Mouse (Mus musculus) macrophage (primary cell): ENCODE data around the gene H2-Aa. TPM values are rescaled to one million over a fixed set of nuclear protein-coding genes. Genes with fewer than 3 reads are reported as not detected.

Experiments used
- H3K27ac ChIP-seq: fragments of 350-480 bp; formaldehyde crosslinking; 2 replicates; pipeline ENCODE4 v1.9.0; 2021
- H3K36me3 ChIP-seq: fragments of 350-480 bp; formaldehyde crosslinking; 2 replicates; pipeline ENCODE4 v1.9.0; 2021; ENCODE audit errors: inconsistent target
- H3K4me3 ChIP-seq: fragments of 350-480 bp; formaldehyde crosslinking; 2 replicates; pipeline ENCODE4 v1.9.0; 2021; ENCODE audit errors: inconsistent target
- H3K79me2 ChIP-seq: fragments of 350-480 bp; formaldehyde crosslinking; 2 replicates; pipeline ENCODE4 v1.9.0; 2021; ENCODE audit errors: inconsistent target
- WGBS: methylation state at CpG from one replicate; pipeline ENCODE4 v1.1.7; 2026; ENCODE audit warnings: inconsistent platforms; ENCODE audit not compliant: missing documents; 5-methylcytosine and 5-hydroxymethylcytosine counted together
- polyA plus RNA-seq: library from polyadenylated mRNA; stranded (reverse); fragments of 250-400 nt; gene quantifications from 3 replicates; pipeline ENCODE4 v1.2.4, GENCODE M21; 2018; ENCODE audit warnings: inconsistent platforms

The H2-Aa gene
- polyA plus RNA-seq, 1 experiment from 2014 or later: 116 TPM

DNA sequence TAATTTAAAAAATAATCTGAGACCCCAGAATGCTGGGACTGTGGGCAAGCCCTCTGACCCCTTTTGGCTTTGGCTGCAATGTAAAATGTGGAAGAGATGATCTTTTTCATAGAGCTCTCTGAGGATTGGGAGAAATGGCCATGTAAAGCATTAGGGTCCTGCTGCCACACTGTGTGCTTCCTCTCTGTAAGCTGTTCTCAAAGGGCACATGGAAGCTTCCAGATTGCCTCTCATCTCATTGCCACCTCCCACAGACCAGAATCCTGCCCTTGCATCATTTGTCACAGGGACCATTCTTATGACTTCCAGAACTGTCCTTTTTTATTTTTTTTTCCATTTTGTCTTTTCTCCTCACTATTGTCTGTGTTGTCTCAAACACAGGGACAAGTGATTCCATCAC lies 19.6 kb upstream of the H2-Aa start:
- no peaks in the 10 kb centered on the region for H3K36me3 ChIP-seq
- H3K79me2 ChIP-seq: no peaks in the 10 kb centered on the region
- H3K4me3 ChIP-seq: no peak overlapping the region
- no peak overlapping the region for H3K27ac ChIP-seq

DNA sequence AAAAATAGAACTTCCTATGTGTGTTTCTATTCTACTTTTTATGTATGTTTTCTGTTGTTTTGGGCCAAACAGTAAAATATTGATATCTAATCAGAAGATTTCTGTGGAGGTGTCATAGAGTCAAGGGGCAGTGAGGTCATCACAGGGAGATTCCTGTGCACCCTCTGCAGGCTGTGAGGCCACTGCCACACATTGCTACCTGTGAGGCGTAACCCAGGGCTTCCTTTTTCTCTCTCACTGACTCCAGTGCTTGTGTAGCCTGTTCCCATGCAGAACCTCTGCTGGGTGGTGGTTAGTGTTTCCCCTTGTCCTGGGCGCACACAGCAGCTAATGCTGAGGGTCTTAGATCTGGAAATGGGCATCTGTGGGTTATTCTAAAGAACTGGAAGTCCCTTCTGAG lies 18.8 kb upstream of the H2-Aa start:
- Histone ChIP-seq H3K4me3 (no peak overlapping the region), H3K27ac (no peak overlapping the region), H3K79me2 (no peaks in the 10 kb centered on the region), H3K36me3 (no peaks in the 10 kb centered on the region)
- 88% methylated on average over 2 of the region's 2 CpGs for WGBS

DNA sequence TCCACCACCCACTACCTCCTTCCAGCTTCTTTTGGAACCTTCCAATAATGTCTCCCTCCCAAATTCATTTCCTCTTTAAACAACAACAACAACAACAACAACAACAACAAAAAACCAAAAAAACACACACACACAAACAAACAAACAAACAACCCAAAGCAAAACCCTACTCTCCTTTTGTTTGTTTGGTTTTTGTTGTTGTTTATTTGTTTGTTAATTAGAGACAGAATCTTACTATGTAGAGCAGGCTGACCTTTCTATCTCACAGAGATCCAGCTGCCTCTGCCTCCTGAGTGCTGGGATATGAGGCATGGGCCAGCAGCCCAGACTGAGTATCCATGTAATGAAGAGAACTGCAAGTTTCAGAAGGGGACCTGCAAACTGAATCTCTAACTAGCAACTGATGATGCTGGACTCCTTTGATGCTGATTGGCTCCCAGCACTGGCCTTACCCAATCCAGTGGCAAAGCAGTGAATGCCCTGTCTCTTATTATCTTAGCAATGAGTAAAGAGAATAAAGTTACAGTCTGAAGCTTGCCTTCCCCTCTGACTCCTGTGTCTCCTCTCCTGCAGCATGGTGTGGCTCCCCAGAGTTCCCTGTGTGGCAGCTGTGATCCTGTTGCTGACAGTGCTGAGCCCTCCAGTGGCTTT lies 17.9 kb upstream of the H2-Aa start, which contains the start of gene H2-Eb1:
Gene H2-Eb1, plus strand, starts transcription at position 488 of the 651 bp plus-strand sequence.
- Histone ChIP-seq H3K79me2 (no peaks in the 10 kb centered on the region), H3K27ac (no peak within 1 kb of the TSS), H3K4me3 (no peak within 1 kb of the TSS), H3K36me3 (no peaks in the 10 kb centered on the region)

DNA sequence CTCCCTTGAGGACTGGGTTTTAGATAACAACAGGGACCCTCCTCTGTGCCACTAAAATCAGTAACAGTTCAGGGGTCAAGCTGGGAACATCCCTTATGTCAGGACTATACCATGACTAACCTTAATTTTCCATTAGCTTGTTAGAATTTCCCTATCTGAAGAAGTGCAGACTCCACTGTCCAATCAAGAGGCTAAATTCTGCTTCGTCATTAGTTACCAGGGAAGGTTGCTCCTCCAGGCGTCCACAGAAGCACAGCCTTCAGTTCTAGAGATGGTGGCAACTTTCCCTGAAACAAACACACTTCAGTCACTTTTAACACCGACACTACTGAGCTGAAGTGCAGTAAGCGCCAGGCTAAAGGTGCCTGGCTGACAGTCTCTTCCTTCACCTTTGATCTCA lies 17.1 kb upstream of the H2-Aa start:
- WGBS: 34% methylated on average over 4 of the region's 4 CpGs
- H3K36me3 ChIP-seq: no peaks in the 10 kb centered on the region
- no peaks in the 10 kb centered on the region for H3K79me2 ChIP-seq
- no peak overlapping the region for H3K4me3 ChIP-seq
- no peak overlapping the region for H3K27ac ChIP-seq

DNA sequence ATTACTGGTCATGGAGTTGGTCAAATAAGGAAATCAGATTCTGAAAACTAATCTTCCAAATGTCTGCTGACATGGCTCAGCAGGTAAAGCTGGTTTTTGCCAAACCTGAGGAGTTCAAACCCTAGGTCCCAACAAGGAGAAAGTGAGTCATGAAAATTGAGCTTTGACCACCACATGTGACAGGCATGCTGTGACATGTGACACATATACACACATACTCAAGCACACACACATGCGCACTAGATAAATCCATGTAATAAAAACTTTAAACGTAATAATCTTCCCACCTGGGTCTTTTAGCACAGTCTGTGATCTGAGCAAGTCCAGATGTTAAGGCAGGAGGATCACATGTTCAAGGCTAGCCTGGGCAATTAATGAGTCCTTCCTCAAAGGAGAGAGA lies 16.2 kb upstream of the H2-Aa start:
- Histone ChIP-seq H3K4me3 (no peak overlapping the region), H3K27ac (no peak overlapping the region), H3K79me2 (no peaks in the 10 kb centered on the region), H3K36me3 (no peaks in the 10 kb centered on the region)
- 80% methylated on average over 1 of the region's 2 CpGs for WGBS

DNA sequence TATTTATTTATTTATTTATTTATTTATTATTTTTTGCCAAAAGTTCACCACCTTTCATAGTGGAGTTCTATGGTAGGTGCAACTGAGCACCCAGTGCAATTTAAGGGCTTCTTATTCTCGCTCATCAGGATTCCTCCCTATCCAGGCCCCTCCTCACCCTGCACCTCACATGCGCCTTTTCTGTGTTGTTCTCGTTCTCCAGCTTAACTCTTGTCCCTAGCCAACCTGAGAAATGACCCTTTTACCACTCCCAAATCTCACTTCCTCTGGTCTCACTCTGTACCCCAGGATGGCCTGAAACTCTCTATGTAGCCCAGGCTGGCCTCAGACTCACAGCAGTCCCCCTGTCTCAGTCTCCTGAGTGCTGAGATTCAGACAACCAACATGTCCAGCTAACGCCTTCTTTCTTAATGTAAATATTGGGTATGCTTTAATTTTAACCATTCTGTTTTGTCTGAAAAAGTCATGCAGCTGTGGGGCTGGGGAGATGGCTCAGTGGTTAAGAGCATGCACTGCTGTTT lies 14.1 kb upstream of the H2-Aa start:
- no peak overlapping the region for H3K27ac ChIP-seq
- WGBS: 94% methylated on average over 4 of the region's 4 CpGs
- no peaks in the 10 kb centered on the region for H3K36me3 ChIP-seq
- H3K4me3 ChIP-seq: no peak overlapping the region
- no peaks in the 10 kb centered on the region for H3K79me2 ChIP-seq

DNA sequence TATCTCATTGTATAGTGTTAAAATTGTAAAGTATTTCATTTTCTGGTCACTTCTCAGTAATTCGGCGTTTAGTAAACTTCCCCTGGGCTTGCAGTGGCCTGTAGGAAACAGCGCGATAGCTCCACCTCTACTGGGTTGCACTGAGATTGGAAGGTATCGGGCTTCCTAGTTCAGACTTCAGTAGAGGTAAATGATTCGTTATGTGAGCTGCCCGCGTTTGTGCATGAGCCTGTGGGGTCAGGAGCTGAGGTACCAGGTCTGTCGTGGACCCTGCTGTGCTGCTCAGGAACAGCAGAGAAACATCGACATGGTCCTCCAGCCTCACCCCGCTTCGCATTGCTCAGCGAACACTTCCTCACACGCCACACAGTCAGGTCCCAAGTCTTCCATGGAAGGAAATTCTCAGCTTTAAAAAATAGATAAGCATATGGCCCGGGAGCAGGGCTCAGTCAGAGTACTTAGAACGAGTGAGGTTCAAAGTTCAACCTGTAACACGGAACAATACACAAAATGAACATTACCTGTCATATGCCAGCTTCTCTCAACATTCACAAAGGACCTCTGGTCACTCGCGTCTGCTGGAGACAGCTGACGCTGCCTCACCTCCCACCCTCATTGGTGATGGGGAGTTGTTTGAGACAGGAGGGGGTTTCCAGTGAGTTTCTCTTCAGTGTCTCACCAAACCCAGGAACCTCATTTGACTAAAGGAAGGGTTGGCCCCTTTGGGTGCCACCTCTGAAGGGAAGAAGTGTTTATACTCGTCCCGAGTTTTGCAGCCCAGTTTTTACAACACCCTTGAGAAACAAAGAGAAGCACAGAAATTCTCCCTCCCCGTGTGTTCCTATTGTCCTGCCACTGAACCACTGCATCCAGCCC lies 13.3 kb upstream of the H2-Aa start:
- Histone ChIP-seq H3K27ac (no peak overlapping the region), H3K79me2 (no peaks in the 10 kb centered on the region), H3K4me3 (no peak overlapping the region), H3K36me3 (no peaks in the 10 kb centered on the region)
- 86% methylated on average over 23 of the region's 23 CpGs for WGBS

DNA sequence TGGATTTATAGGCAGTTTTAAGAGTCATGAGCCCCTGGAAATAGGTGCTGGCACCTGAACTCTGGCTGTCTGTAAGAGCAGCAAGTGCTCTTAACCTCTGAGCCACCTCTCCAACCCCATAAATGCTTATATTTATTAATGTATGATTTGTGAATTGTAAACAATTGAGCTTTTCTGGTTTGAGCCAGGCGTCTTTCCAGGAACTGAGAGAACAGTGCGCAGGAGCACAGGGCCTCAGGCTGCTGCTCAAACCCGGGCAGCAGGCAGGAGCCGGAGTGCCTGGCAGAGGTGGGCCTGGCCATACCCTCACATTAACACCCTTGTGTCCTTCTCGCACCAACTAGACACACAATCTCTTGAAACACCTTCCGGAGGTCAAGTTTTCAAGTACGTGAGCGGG lies 12.4 kb upstream of the H2-Aa start:
- Histone ChIP-seq H3K4me3 (no peak overlapping the region), H3K36me3 (no peaks in the 10 kb centered on the region), H3K27ac (no peak overlapping the region), H3K79me2 (no peaks in the 10 kb centered on the region)
- WGBS: 92% methylated on average over 6 of the region's 8 CpGs

DNA sequence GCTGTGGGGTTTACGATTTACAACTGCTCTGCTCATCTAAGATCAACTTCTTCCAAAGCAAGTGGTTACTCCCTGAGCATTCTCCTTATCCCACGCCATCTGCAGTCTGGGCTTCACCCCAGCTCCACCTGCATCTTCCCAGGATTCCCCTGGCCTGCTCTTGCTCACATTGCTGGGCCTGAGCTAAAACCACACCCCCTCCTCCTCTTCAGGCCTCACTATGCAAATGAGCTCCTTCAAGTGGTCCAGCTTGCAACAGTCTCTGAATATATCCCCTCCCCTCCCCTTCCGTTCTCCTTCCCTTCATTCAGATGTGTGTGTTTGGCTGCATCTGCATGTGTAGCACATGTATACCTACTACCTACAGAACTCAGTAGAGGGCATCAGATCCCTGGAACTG lies 11.7 kb upstream of the H2-Aa start:
- WGBS: 92% methylated on average over 2 of the region's 3 CpGs
- no peaks in the 10 kb centered on the region for H3K36me3 ChIP-seq
- no peak overlapping the region for H3K27ac ChIP-seq
- H3K4me3 ChIP-seq: no peak overlapping the region
- no peaks in the 10 kb centered on the region for H3K79me2 ChIP-seq

DNA sequence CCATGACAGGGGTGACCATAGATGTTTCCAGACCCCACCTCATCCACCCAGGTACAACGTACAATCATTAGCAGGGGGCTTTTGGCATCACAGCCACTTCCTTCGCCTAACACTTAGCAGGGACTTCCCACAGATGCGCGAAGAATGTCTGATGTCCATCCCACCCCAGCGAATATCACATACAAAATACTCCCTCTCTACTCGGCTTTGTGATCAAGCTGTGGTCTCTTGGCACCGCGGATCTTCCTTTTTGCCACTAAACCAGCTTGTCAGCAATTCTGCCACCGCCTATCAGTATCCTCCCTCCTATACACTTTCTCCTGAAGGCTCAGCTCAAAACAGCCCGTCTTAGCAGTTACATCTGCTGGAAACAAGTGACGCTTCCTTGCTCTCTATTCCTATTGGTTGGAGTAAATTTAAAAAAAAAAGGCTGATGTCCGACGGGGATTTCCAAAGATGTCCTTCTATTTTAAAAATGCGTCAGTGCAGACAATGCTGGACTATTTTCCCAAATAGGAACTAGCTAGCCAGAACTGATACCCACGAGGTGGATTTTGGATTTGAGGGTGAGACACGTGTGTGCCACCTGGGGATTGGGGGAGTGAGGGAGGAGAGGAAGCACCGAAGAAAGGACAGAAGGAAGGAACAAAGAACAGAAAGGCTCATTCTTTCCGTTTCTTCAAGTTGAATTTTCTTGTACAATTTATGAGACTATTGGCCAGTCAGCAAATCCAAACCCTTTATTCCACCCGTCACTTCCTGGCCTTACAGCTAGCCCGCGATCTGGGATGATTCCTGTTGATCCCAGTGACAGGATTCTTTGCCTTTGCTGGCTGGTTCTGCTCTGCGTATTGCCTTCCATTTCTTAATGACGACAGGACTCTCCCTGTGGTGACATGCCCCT lies 8.5 kb upstream of the H2-Aa start:
- Histone ChIP-seq H3K36me3 (no peaks in the 10 kb centered on the region), H3K79me2 (no peaks in the 10 kb centered on the region), H3K4me3 (no peak overlapping the region), H3K27ac (no peak overlapping the region)
- WGBS: 34% methylated on average over 23 of the region's 23 CpGs

DNA sequence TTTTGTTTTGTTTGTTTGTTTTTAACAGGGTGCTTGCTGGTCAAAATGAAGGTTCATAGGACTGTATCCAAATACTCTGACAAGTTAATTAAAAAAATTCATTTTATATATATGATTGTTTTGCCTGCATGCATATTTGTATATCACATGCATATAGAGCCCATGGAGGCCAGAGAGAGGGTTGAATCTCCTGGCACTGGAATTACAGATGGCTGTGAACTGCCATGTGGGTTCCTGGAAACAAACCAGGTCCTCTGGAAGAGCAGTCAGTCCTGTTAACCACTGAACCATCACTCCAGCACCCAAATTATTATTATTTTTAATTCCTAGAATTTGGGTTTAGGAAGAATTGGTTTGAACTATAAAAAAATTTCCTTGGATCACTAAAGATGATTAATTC lies 7.7 kb upstream of the H2-Aa start:
- Histone ChIP-seq H3K36me3 (no peaks in the 10 kb centered on the region), H3K27ac (no peak overlapping the region), H3K79me2 (no peaks in the 10 kb centered on the region), H3K4me3 (no peak overlapping the region)

DNA sequence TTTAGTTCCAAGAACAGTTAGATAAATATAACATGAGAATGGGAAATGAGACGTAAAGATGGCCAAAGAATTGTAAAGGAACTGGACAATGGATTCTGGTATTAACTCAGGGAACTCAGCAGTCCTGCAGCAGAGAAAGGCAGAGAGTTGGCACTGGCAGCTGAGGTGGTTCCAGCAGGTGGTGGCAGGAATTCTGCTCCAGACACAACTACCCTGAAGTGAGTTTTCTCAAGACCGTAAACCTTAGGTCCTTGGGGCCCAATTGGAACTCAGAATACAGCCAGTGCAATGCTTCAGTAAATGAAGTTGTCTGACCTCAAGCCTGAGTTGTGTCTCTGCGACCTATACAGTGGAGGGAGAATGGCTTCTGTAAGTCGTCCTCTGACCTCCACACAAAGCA lies 6.6 kb upstream of the H2-Aa start:
- 96% methylated on average over 4 of the region's 4 CpGs for WGBS
- no peaks in the 10 kb centered on the region for H3K79me2 ChIP-seq
- H3K36me3 ChIP-seq: no peaks in the 10 kb centered on the region
- H3K27ac ChIP-seq: no peak overlapping the region
- no peak overlapping the region for H3K4me3 ChIP-seq

DNA sequence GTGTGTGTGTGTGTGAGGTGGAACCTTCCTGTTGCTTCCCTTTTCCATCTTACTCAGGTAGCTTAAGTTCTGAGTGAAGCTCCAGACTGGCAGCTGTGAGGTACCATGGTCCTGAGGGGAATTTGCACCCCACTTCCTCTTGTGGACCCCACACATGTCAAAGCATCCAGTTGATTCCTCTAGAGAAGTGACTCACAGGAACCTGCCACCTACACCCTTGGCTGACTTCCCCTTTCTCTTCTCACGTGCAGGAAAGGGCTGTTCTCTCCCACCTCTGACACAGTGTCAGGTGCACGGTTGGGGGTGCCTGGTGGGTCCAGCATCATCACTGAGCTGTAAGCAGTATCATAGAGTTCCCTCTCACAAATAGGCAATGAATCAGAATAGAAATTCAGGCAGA lies 5.9 kb upstream of the H2-Aa start:
- no peaks in the 10 kb centered on the region for H3K36me3 ChIP-seq
- no peak overlapping the region for H3K27ac ChIP-seq
- H3K4me3 ChIP-seq: no peak overlapping the region
- 0% methylated on average over 2 of the region's 2 CpGs for WGBS
- H3K79me2 ChIP-seq: no peaks in the 10 kb centered on the region

DNA sequence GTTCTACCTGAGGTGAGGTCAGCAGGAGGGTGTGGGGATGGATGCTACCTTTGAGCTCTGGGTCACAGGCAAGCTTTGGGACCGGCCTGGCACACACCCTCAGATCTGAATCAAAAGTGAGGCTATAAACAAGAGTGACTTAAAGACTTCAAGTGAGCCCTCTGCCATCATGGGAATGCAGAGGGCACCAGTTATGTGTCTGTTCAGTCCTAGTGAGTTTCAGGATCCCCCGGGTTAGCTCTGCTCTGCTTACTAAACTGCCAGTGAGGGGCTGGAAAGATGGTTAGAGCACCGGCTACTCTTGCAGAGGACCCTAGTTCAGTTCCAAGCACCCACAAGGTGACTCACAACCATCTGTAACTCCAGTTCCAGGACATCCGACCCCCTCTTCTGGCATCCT lies 4.9 kb upstream of the H2-Aa start:
- Histone ChIP-seq H3K4me3 (no peak overlapping the region), H3K27ac (no peak overlapping the region), H3K36me3 (no peaks in the 10 kb centered on the region), H3K79me2 (no peaks in the 10 kb centered on the region)
- 91% methylated on average over 4 of the region's 4 CpGs for WGBS

DNA sequence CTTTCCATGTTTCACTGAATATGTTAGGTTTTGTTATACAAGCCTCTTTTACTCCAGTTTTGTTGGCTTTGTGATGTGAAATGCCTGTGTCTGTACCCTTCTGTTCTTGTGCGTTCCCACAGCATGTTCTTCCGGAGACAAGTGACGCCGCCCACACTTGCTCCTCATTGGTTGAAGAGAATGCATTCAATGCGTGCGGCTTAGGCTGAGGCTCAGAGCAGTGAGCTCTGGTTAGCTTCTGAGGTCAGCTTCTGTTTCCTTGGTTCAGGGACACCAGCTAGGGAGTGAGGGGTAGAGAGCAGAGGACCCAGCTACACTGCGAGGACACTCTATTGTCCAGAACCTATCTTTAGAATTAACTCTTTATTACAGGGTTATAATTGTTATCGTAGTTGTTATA lies 4.0 kb upstream of the H2-Aa start:
- H3K27ac ChIP-seq: no peak overlapping the region
- no peaks in the 10 kb centered on the region for H3K79me2 ChIP-seq
- WGBS: 19% methylated on average over 8 of the region's 8 CpGs
- H3K36me3 ChIP-seq: no peaks in the 10 kb centered on the region
- no peak overlapping the region for H3K4me3 ChIP-seq
